Mouse (Mus musculus) lung, postnatal 0 days (tissue): ENCODE data around the gene Glrx5.

Experiments
- CTCF ChIP-seq: IDR thresholded peaks from 2 replicates; pipeline ENCODE4 v1.5.1; 2016; ENCODE audit warnings: antibody characterized with exemption, mild to moderate bottlenecking
- EP300 ChIP-seq: IDR thresholded peaks from 2 replicates; pipeline ENCODE4 v1.6.1; 2016; ENCODE audit warnings: antibody characterized with exemption, mild to moderate bottlenecking, control low read depth

- no peak for TF ChIP-seq CTCF
- no peak for TF ChIP-seq EP300
Measured at GRCm38 (mm10) chr12:105003715-105004114, 28.8 kb upstream of the Glrx5 start.
